In the genomic region with DNA sequence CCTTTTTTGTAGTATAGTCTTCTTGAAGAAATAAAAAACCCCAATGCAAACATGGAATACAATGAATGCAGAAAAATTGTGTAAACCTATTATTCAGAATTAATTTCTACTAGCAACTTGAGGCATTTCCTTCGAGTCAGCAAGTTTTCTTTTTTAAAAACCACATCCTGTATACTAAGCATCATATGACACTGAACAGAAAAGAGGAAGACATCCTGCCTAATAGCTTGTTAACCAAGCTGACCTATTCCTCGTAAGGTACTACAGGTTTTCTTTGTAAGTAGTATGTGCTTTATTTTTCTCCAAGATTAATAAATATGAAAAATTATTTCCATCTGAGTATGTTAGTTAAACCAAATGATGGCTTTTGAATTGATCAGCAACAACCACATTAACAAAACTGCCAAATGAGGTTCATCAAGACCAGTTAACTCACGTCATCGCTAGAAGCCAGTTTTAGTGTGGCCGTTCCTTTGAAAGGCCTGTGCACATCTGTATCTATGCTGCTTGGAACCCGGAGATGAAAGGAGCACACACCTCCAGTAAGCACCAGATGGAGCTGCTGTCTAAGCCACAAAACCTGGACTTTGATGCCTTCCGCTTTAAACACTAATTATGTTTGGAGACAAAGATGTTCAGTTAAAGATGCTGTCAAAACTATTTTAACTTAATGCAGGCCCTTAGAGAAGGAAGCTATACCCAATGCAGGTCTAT, we compare ENCODE assay signal across 8 mouse cellular contexts.
DNase-seq lines count a peak whose midpoint lies in the region; ATAC-seq lines count a peak whose summit lies in the region.

No protein-coding gene starts in this region.

- 57% methylated on average over 7 of the region's 7 CpGs for WGBS in heart, embryonic 11.5 days (ENCODE audit: insufficient replicate concordance)

- ATAC-seq in heart, embryonic 11.5 days (replicated peaks; ENCODE audit: insufficient number of reproducible peaks, low FRiP score, low TSS enrichment) = no peak

- peak; percentile 40 for DNase-seq in gastrocnemius, adult 18-20 months (ENCODE audit: low spot score)
- DNase-seq in gastrocnemius, postnatal 36 days = no peak
- peak; percentile 81 for DNase-seq in CD4-positive helper T cell, adult 2 months (ENCODE audit: low read depth, low spot score)
- peak; percentile 60 to 65 for DNase-seq in cerebellum, adult 18-20 months
- DNase-seq in kidney, postnatal 4 days = peak; percentile 49 to 52
- peak; percentile 50 for DNase-seq in thymus, postnatal 25 days

- no peaks in the 10 kb centered on the region for H3K36me3 ChIP-seq in heart, embryonic 11.5 days (ENCODE audit: control insufficient read depth, insufficient read depth, low read length)
- peaks cover 10% of the 10 kb centered on the region for H3K36me3 ChIP-seq in megakaryocyte, embryonic 14.5 days (replicated peaks; ENCODE audit: low read length)

- H3K4me3 ChIP-seq in heart, embryonic 11.5 days (ENCODE audit: low read depth, low read length) = no peak overlapping the region
- H3K4me3 ChIP-seq in megakaryocyte, embryonic 14.5 days (replicated peaks) = peak overlapping the region; percentile 47

- H3K4me2 ChIP-seq in heart, embryonic 11.5 days = 0 out of 2 replicates have a peak overlapping the region, but pooled peaks have one; percentile 1

- H3K9me3 ChIP-seq in heart, embryonic 11.5 days (replicated peaks; ENCODE audit: control insufficient read depth, low read length) = peaks cover 6% of the 10 kb centered on the region
- H3K9me3 ChIP-seq in megakaryocyte, embryonic 14.5 days = peaks cover 5% of the 10 kb centered on the region

- no peaks in the 10 kb centered on the region for H3K27me3 ChIP-seq in heart, embryonic 11.5 days (ENCODE audit: control insufficient read depth, insufficient read depth, low read length)
- H3K27me3 ChIP-seq in megakaryocyte, embryonic 14.5 days (replicated peaks) = no peaks in the 10 kb centered on the region

- intact Hi-C loops in gastrocnemius, postnatal 36 days (cut with DNase I) = loop anchor here (2.0 to 5.0 kb wide), 3 partner anchors 153 to 288 kb away; a partner anchor contains a TSS

- H3K27ac ChIP-seq in heart, embryonic 11.5 days (ENCODE audit: low read depth, low read length) = no peak overlapping the region

- peaks cover 30% of the 10 kb centered on the region for H3K4me1 ChIP-seq in heart, embryonic 11.5 days (ENCODE audit: control insufficient read depth, insufficient read depth, low read length)
- H3K4me1 ChIP-seq in megakaryocyte, embryonic 14.5 days = peaks cover 45% of the 10 kb centered on the region

- no peak overlapping the region for H3K9ac ChIP-seq in heart, embryonic 11.5 days (ENCODE audit: low read depth, low read length)

Comparison
In these comparisons a context has a peak if more than half of its experiments do, and no peak if none do; other contexts are left out.
1. DNase-seq: peak in gastrocnemius, adult 18-20 months (single experiment), CD4-positive helper T cell, adult 2 months (single experiment), cerebellum, adult 18-20 months (2 of 2), kidney, postnatal 4 days (2 of 2) and thymus, postnatal 25 days (single experiment); none in gastrocnemius, postnatal 36 days (0 of 2).